Mouse (Mus musculus): ENCODE measurements around the gene Ambp. TPM values are rescaled to one million over a fixed set of nuclear protein-coding genes. Genes with fewer than 3 reads are reported as not detected.

Gene Ambp
- polyA plus RNA-seq, 1 experiment from 2014 or later, result 8.2 TPM

DNA sequence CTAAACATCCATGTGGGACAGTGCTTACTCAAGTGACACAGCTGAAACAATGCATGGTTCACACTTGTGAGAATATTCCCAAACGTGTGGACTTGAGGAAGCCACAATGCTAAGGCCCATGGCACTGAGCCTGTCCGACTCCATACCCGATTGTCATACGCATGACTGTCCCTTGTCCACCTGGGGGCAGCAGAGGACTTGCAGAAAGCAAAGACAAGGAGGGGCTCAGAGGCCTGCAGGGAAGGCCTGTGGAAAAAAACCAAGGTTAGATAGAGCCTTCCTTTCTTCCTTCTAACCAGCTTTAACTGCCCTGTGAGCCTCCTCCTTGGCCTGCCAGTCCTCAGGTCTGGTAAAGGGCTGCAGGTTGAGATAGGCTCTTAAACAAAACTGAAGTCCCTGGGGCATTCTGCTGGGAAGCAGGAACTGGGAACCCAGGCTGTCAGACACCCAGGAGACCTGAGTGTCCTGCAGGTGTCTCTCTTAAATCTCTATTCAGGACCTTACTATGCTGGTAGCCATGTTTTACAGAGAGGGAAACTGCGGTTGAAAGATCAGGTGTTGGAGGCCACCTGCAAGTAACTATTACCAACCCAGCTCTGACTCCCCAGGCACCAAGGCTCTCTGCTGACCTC, 4.5 kb upstream of the Ambp start:
- Histone ChIP-seq H3K9ac (ENCODE audit: low read length) (0 out of 2 replicates have a peak overlapping the region, but pooled peaks have one; percentile 23), H3K27ac (replicated peaks) (peak overlapping the region; percentile 40; the same call in 1 of the 2 replicates)
- 15% methylated on average over 5 of the region's 5 CpGs for WGBS

DNA sequence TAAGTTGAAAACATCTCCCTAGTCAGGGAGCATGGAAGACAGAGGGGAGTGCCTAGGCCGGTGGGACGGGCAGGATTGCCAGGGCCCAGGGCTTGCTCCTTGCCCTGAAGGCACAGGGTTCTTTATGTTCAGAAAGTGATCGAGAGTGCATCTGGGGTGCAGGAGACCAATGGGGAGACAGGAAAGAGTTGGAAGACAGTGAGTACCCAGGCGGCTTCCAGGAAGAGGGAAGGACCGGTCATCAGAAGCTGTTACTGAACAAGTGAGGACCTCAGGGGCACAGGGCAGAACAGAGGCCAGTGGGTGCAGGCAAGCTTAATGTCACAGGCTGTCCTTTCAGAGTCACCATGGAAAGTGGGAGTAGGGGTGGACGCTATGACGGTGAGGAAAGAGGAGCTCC, 3.6 kb upstream of the Ambp start:
- Histone ChIP-seq H3K9me3 (ENCODE audit: control insufficient read depth, low read length) (no peaks in the 10 kb centered on the region), H3K27me3 (ENCODE audit: control insufficient read depth, insufficient read depth, low read length) (no peaks in the 10 kb centered on the region), H3K4me2 (replicated peaks; ENCODE audit: low read depth) (no peak overlapping the region), H3K27ac (replicated peaks) (no peak overlapping the region), H3K36me3 (ENCODE audit: control insufficient read depth, insufficient read depth, low read length) (no peaks in the 10 kb centered on the region), H3K4me3 (ENCODE audit: low read depth, low read length) (no peak overlapping the region), H3K9ac (ENCODE audit: low read length) (no peak overlapping the region), H3K4me1 (replicated peaks; ENCODE audit: control insufficient read depth, insufficient read depth) (no peaks in the 10 kb centered on the region)
- 88% methylated on average over 7 of the region's 7 CpGs for WGBS
- no peak for DNase-seq (ENCODE audit: low spot score)
- TF ChIP-seq CTCF (IDR thresholded peaks at IDR 0.05; ENCODE audit: low read depth) (no peak), EP300 (optimal IDR thresholded peaks at IDR 0.05) (no peak)
- no peak for ATAC-seq (ENCODE audit: low FRiP score, low TSS enrichment)

More for the DNA sequence above, 4.5 kb upstream of the Ambp start:
- Histone ChIP-seq H3K36me3 (ENCODE audit: control insufficient read depth, insufficient read depth, low read length) (no peaks in the 10 kb centered on the region), H3K9me3 (ENCODE audit: control insufficient read depth, low read length) (no peaks in the 10 kb centered on the region), H3K27me3 (ENCODE audit: control insufficient read depth, insufficient read depth, low read length) (no peaks in the 10 kb centered on the region), H3K4me3 (ENCODE audit: low read depth, low read length) (no peak overlapping the region), H3K4me2 (replicated peaks; ENCODE audit: low read depth) (no peak overlapping the region), H3K4me1 (replicated peaks; ENCODE audit: control insufficient read depth, insufficient read depth) (no peaks in the 10 kb centered on the region)
- DNase-seq (ENCODE audit: low spot score), result peak; percentile 92
- peak; percentile 81 for ATAC-seq (ENCODE audit: low FRiP score, low TSS enrichment)
- TF ChIP-seq EP300 (optimal IDR thresholded peaks at IDR 0.05), result no peak
- peak; percentile 99 for TF ChIP-seq CTCF (IDR thresholded peaks at IDR 0.05; ENCODE audit: low read depth)

DNA sequence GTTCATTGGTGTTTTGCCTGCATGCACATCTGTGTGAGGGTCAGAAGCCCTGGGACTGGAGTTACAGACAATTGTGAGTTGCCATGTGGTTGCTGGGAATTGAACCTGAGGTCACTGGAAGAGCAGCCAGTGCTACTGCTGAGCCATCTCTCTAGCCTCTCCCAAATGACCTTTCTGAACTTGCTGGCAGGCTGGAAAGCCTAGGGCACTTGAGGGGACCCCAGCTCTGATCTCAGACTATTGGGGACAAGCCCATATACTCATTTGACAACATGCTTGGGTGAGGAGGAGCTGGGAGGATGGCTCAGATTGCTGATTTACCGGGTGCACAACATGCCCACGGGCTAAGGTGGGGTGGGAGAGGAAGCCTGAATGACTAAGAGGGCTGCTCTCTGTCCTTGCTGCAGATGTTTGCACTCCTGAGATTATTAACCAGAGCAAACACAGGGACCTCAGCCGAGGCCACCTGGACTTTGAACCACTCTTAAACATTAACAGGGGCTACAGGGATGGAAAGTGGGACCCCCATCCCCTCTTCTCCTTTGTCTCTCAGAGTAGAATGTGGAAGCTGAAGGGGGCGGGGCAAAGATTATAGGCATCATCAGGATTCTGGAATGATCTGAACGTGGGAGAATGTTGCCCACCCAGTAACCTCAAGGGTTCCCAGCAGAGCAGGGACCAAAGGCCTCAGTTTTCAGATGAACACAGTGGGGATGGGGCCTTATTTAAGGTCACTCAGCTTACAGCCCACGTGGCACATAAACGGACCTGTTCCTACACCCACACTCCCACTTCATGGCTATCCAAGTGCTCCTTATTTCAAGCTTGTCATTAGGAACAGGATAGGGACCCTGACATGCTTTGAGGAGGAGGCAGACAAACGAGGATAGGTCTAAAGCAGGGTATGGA, 2.4 kb upstream of the Ambp start:
- H3K4me3 ChIP-seq (ENCODE audit: low read depth, low read length), result no peak overlapping the region
- no peaks in the 10 kb centered on the region for H3K9me3 ChIP-seq (ENCODE audit: control insufficient read depth, low read length)
- no peaks in the 10 kb centered on the region for H3K36me3 ChIP-seq (ENCODE audit: control insufficient read depth, insufficient read depth, low read length)
- no peaks in the 10 kb centered on the region for H3K4me1 ChIP-seq (replicated peaks; ENCODE audit: control insufficient read depth, insufficient read depth)
- no peak overlapping the region for H3K4me2 ChIP-seq (replicated peaks; ENCODE audit: low read depth)
- WGBS, result 44% methylated on average over 8 of the region's 8 CpGs
- ATAC-seq (ENCODE audit: low FRiP score, low TSS enrichment) (peak; percentile 92), DNase-seq (ENCODE audit: low spot score) (peak; percentile 78)
- 0 out of 2 replicates have a peak overlapping the region, but pooled peaks have one; percentile 37 for H3K27ac ChIP-seq (replicated peaks)
- no peak for TF ChIP-seq EP300 (optimal IDR thresholded peaks at IDR 0.05)
- no peak for TF ChIP-seq CTCF (IDR thresholded peaks at IDR 0.05; ENCODE audit: low read depth)
- no peak overlapping the region for H3K9ac ChIP-seq (ENCODE audit: low read length)
- no peaks in the 10 kb centered on the region for H3K27me3 ChIP-seq (ENCODE audit: control insufficient read depth, insufficient read depth, low read length)

DNA sequence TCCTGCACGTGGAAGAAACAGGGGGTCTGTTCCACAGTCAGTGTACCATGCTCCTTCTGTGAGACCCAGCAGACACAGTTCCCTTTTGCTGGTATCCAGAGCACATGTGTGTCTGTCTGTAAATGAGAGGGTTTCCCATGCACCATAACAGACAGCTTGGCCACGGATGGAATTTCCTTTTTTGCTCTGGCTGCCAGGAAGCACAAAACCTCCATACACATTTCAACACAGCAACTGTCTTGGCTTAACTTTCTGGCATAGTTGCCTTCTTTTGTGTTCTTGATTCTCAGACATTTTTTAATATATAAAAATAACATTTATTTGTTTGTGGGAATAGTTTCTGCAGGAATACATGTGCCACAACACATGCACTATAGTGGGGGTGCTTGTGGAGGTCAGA, 997 bp upstream of the Ambp start:
- H3K36me3 ChIP-seq (ENCODE audit: control insufficient read depth, insufficient read depth, low read length), result no peaks in the 10 kb centered on the region
- no peak overlapping the region for H3K27ac ChIP-seq (replicated peaks)
- 37% methylated on average over 2 of the region's 2 CpGs for WGBS
- no peak for ATAC-seq (ENCODE audit: low FRiP score, low TSS enrichment)
- no peak for DNase-seq (ENCODE audit: low spot score)
- no peak overlapping the region for H3K4me3 ChIP-seq (ENCODE audit: low read depth, low read length)
- no peaks in the 10 kb centered on the region for H3K27me3 ChIP-seq (ENCODE audit: control insufficient read depth, insufficient read depth, low read length)
- TF ChIP-seq CTCF (IDR thresholded peaks at IDR 0.05; ENCODE audit: low read depth) (no peak), EP300 (optimal IDR thresholded peaks at IDR 0.05) (no peak)
- no peaks in the 10 kb centered on the region for H3K4me1 ChIP-seq (replicated peaks; ENCODE audit: control insufficient read depth, insufficient read depth)
- no peaks in the 10 kb centered on the region for H3K9me3 ChIP-seq (ENCODE audit: control insufficient read depth, low read length)
- H3K9ac ChIP-seq (ENCODE audit: low read length), result no peak overlapping the region
- no peak overlapping the region for H3K4me2 ChIP-seq (replicated peaks; ENCODE audit: low read depth)

DNA sequence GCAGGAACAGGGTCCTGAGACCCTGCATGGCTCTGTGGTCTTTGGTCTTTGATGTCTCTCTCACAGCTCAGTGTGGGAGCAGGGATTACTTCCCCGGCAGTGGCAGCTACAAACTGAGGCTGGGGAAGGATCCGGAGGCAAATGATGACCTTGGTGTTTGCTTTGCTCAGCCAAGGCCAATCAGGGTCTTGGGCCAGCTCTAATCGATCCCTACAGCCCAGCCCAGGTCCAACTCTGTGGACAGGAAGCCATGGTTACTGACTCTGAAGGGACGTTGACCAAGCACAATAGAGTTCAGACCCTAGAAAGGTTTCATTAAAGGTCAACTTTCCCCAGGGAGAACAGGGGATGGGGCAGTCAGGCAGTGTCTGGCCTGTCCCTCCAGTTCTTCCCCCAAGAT, 571 bp downstream of the Ambp start:
- H3K4me2 ChIP-seq (replicated peaks; ENCODE audit: low read depth), result no peak overlapping the region
- no peak overlapping the region for H3K9ac ChIP-seq (ENCODE audit: low read length)
- H3K4me3 ChIP-seq (ENCODE audit: low read depth, low read length), result no peak overlapping the region
- DNase-seq (ENCODE audit: low spot score), result no peak
- no peak for TF ChIP-seq CTCF (IDR thresholded peaks at IDR 0.05; ENCODE audit: low read depth)
- no peak for TF ChIP-seq EP300 (optimal IDR thresholded peaks at IDR 0.05)
- H3K27me3 ChIP-seq (ENCODE audit: control insufficient read depth, insufficient read depth, low read length), result no peaks in the 10 kb centered on the region
- no peaks in the 10 kb centered on the region for H3K36me3 ChIP-seq (ENCODE audit: control insufficient read depth, insufficient read depth, low read length)
- 44% methylated on average over 4 of the region's 4 CpGs for WGBS
- H3K27ac ChIP-seq (replicated peaks), result no peak overlapping the region
- no peaks in the 10 kb centered on the region for H3K4me1 ChIP-seq (replicated peaks; ENCODE audit: control insufficient read depth, insufficient read depth)
- H3K9me3 ChIP-seq (ENCODE audit: control insufficient read depth, low read length), result no peaks in the 10 kb centered on the region
- no peak for ATAC-seq (ENCODE audit: low FRiP score, low TSS enrichment)

DNA sequence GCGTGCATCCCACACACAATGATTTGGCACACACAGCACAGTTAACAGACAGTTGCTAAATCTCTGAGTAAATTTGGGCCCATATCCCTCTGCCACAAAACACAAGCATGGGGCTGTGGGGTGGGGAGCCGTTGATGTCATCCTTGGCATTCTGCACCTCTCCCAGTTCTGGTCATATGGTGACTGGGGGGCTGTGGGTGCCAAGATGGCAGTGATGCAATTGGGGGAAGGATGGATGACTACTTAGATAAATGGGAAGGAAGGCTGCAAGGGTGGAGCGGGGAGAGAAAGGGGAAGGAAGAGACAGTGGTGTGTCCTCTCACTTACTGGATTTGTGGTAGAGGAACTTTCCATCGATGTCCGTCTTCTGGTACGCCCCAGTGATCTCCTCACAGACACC, 3.5 kb downstream of the Ambp start:
- ATAC-seq (ENCODE audit: low FRiP score, low TSS enrichment) (no peak), DNase-seq (ENCODE audit: low spot score) (no peak)
- H3K4me1 ChIP-seq (replicated peaks; ENCODE audit: control insufficient read depth, insufficient read depth), result no peaks in the 10 kb centered on the region
- no peak overlapping the region for H3K9ac ChIP-seq (ENCODE audit: low read length)
- no peak overlapping the region for H3K4me2 ChIP-seq (replicated peaks; ENCODE audit: low read depth)
- TF ChIP-seq CTCF (IDR thresholded peaks at IDR 0.05; ENCODE audit: low read depth), result no peak
- TF ChIP-seq EP300 (optimal IDR thresholded peaks at IDR 0.05), result no peak
- H3K27ac ChIP-seq (replicated peaks), result no peak overlapping the region
- H3K36me3 ChIP-seq (ENCODE audit: control insufficient read depth, insufficient read depth, low read length), result no peaks in the 10 kb centered on the region
- no peaks in the 10 kb centered on the region for H3K9me3 ChIP-seq (ENCODE audit: control insufficient read depth, low read length)
- H3K27me3 ChIP-seq (ENCODE audit: control insufficient read depth, insufficient read depth, low read length), result no peaks in the 10 kb centered on the region
- WGBS, result 91% methylated on average over 6 of the region's 6 CpGs
- no peak overlapping the region for H3K4me3 ChIP-seq (ENCODE audit: low read depth, low read length)

All from stomach, postnatal 0 days (tissue).